Mouse (Mus musculus) liver, postnatal 0 days (tissue): ENCODE data around the gene 4930432K21Rik.

Source experiments
- CTCF ChIP-seq: sonication (generic); IDR thresholded peaks from 2 replicates; pipeline ENCODE4 v1.5.1; 2016; ENCODE audit warnings: antibody characterized with exemption, low read depth
- EP300 ChIP-seq: IDR thresholded peaks from 2 replicates; pipeline ENCODE4 v1.6.1; 2016; ENCODE audit warnings: antibody characterized with exemption, low read depth, mild to moderate bottlenecking

DNA sequence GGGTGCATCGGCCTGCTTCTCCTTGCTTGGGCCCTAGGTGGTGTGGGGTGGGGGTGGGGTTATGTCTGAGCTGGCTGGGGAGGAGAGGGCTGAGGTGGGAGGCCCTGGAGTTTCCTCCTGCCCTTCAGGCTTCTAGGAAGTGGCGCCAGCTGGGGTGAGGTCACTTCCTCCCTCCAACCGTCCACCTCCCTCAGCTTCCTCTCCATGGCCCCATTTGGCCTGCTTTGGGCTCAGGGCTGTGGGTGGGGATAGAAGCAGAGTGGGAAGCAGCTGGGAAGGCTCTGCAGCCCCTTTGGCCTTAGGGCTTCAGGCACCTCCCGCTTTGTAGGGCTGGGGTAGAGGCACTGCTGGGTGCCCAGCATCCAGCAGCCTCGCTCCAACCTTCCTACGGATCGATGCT, 60.0 kb downstream of the 4930432K21Rik start:
- no peak for TF ChIP-seq CTCF
- TF ChIP-seq EP300: no peak
